Mouse (Mus musculus): ENCODE results near the gene Ropn1l. TPM values are rescaled to one million over a fixed set of nuclear protein-coding genes. Genes with fewer than 3 reads are reported as not detected.

Gene Ropn1l
- polyA plus RNA-seq, 1 experiment, result 6.7 TPM

DNA sequence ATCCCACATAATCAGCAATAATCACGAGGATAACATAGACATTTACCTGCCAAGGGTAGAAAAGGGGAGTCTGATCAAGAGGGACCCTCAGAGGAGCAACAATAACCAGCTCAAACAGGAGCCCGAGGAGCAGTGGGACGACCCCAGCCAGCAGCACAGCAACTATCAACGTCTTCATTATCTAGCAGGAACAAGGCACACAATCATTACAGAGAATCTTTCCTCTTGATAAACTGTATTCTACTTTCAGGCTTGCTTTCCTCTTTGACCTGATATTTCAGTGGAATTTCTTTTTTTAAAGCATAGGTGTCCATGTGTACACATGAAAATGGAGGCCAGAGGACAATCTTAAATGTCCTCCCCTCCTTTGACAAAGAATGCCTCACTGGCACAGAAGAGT is 16.0 kb upstream of the Ropn1l start:
- H3K36me3 ChIP-seq (replicated peaks; ENCODE audit: low read length), result peaks cover 91% of the 10 kb centered on the region
- peaks cover 38% of the 10 kb centered on the region for H3K4me1 ChIP-seq
- H3K27me3 ChIP-seq (replicated peaks), result no peaks in the 10 kb centered on the region
- no peak overlapping the region for H3K4me3 ChIP-seq (replicated peaks)
- TF ChIP-seq GATA1 (IDR thresholded peaks at IDR 0.05; ENCODE audit: borderline replicate concordance, low read length) (no peak), FLI1 (IDR thresholded peaks at IDR 0.05; ENCODE audit: low read length) (no peak)
- no peaks in the 10 kb centered on the region for H3K9me3 ChIP-seq

DNA sequence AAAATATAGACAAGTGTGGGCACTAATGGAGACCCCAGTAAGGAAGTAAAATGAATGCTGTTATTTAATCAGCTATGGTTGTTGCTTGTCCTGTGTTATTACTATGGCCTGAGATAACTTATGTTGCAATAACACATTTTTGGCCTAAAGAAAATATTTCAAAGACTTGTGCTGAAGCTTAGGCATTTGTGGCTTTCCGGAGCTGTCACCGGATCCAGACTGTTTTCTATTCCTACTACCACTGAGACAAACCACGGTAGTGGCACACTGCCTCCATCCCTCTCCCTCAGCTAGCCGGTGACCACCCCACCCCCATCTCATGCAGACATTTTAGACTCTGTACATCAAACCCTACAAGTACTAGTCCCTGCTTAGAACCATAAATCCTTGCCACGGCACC is 15.3 kb upstream of the Ropn1l start:
- Histone ChIP-seq H3K4me3 (replicated peaks) (no peak overlapping the region), H3K9me3 (no peaks in the 10 kb centered on the region), H3K36me3 (replicated peaks; ENCODE audit: low read length) (peaks cover 92% of the 10 kb centered on the region), H3K4me1 (peaks cover 32% of the 10 kb centered on the region), H3K27me3 (replicated peaks) (no peaks in the 10 kb centered on the region)
- TF ChIP-seq GATA1 (IDR thresholded peaks at IDR 0.05; ENCODE audit: borderline replicate concordance, low read length), result no peak
- TF ChIP-seq FLI1 (IDR thresholded peaks at IDR 0.05; ENCODE audit: low read length), result no peak

DNA sequence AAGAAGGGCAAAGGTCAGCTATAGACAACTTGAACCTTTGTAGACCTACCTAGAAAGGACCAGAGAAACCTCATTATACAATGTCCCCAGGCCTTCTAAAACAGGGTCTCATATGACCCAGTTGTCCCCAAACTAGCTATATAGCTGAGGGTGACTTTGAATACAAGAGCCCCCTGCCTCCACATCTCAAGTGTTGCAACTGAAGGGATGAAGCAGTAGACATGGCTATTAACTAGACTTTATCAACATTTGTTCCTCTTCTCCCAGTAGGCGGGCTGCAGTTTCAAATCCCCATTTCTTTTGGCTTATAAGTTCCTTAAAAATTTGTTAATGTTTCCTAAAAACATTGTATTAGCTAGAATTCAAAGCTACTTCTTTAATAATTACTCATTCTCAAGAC is 13.2 kb upstream of the Ropn1l start:
- no peaks in the 10 kb centered on the region for H3K9me3 ChIP-seq
- H3K36me3 ChIP-seq (replicated peaks; ENCODE audit: low read length), result peaks cover 100% of the 10 kb centered on the region
- H3K4me3 ChIP-seq (replicated peaks), result no peak overlapping the region
- H3K4me1 ChIP-seq, result peaks cover 22% of the 10 kb centered on the region
- no peaks in the 10 kb centered on the region for H3K27me3 ChIP-seq (replicated peaks)
- TF ChIP-seq FLI1 (IDR thresholded peaks at IDR 0.05; ENCODE audit: low read length) (no peak), GATA1 (IDR thresholded peaks at IDR 0.05; ENCODE audit: borderline replicate concordance, low read length) (no peak)

DNA sequence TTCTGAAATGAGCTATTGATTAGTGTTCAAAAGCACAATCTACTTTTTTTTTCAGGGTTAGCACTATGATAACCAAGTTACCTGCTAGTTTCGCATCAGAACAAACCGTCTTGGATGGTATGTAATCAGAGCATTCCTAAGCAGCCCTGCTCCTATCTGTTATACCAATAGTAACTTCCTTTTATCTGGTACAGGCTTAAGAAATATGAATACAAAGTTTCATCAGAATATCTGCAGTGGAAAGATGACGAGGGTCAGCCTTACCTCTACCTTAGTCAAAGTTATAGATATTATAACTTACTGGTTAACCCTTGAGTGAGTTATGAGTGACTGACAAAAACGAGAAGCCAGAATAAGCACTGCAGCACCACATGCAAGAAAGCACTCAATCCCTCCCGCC is 12.8 kb upstream of the Ropn1l start:
- Histone ChIP-seq H3K9me3 (no peaks in the 10 kb centered on the region), H3K36me3 (replicated peaks; ENCODE audit: low read length) (peaks cover 100% of the 10 kb centered on the region), H3K27me3 (replicated peaks) (no peaks in the 10 kb centered on the region), H3K4me1 (peaks cover 25% of the 10 kb centered on the region), H3K4me3 (replicated peaks) (no peak overlapping the region)
- TF ChIP-seq FLI1 (IDR thresholded peaks at IDR 0.05; ENCODE audit: low read length), result no peak
- no peak for TF ChIP-seq GATA1 (IDR thresholded peaks at IDR 0.05; ENCODE audit: borderline replicate concordance, low read length)

GRCm38 (mm10) chr15:31465806-31466205 is 12.3 kb upstream of the Ropn1l start:
- H3K4me1 ChIP-seq, result peaks cover 30% of the 10 kb centered on the region
- no peak for TF ChIP-seq FLI1 (IDR thresholded peaks at IDR 0.05; ENCODE audit: low read length)
- no peak for TF ChIP-seq GATA1 (IDR thresholded peaks at IDR 0.05; ENCODE audit: borderline replicate concordance, low read length)
- H3K36me3 ChIP-seq (replicated peaks; ENCODE audit: low read length), result peaks cover 100% of the 10 kb centered on the region
- no peak overlapping the region for H3K4me3 ChIP-seq (replicated peaks)
- no peaks in the 10 kb centered on the region for H3K9me3 ChIP-seq
- no peaks in the 10 kb centered on the region for H3K27me3 ChIP-seq (replicated peaks)

DNA sequence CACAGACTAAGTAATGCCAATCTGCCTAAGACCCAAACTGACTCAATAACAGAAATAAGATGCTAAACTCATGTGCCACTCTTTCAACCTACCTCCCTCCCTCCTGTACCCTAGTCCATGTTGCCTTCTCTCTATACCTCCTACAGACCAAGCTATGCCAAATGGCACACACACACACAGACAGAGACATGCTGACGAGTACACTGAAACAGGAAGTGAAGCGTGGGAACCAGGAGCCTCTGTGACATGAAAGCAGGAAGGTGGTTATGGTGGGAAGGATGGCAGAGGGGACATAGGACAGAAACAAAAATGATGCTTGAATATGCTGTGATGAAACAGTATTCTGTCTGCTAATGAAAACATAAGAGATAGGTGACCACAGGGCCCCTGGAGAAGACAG is 7.0 kb upstream of the Ropn1l start:
- no peaks in the 10 kb centered on the region for H3K27me3 ChIP-seq (replicated peaks)
- peak overlapping the region; percentile 10 for H3K4me3 ChIP-seq (replicated peaks)
- peaks cover 94% of the 10 kb centered on the region for H3K36me3 ChIP-seq (replicated peaks; ENCODE audit: low read length)
- H3K4me1 ChIP-seq, result peaks cover 21% of the 10 kb centered on the region
- no peaks in the 10 kb centered on the region for H3K9me3 ChIP-seq
- TF ChIP-seq FLI1 (IDR thresholded peaks at IDR 0.05; ENCODE audit: low read length) (no peak), GATA1 (IDR thresholded peaks at IDR 0.05; ENCODE audit: borderline replicate concordance, low read length) (no peak)

DNA sequence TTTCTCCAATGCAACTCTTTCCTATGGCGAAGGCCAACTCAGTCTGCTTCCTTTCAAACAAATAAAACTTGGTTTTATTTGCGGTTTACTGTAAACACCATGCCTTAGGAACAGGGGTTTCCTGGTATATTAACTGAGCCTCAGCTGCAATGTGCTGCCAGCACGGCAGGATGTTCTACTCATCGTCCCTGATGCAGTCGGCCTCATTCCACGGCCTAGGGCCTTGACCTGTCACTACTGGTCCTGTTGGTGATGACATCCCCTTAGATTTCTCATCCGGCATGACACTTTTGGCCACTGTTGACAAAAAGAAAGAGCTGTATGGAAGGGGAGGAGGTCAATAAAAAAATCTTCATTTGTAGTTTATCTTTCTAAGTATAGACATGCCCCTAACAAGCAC is 4.5 kb upstream of the Ropn1l start:
- TF ChIP-seq FLI1 (IDR thresholded peaks at IDR 0.05; ENCODE audit: low read length) (no peak), GATA1 (IDR thresholded peaks at IDR 0.05; ENCODE audit: borderline replicate concordance, low read length) (no peak)
- Histone ChIP-seq H3K9me3 (no peaks in the 10 kb centered on the region), H3K4me1 (peaks cover 33% of the 10 kb centered on the region), H3K36me3 (replicated peaks; ENCODE audit: low read length) (peaks cover 80% of the 10 kb centered on the region), H3K4me3 (replicated peaks) (no peak overlapping the region), H3K27me3 (replicated peaks) (no peaks in the 10 kb centered on the region)

GRCm38 (mm10) chr15:31456381-31456780 is 2.8 kb upstream of the Ropn1l start:
- Histone ChIP-seq H3K9me3 (no peaks in the 10 kb centered on the region), H3K4me3 (replicated peaks) (no peak overlapping the region), H3K36me3 (replicated peaks; ENCODE audit: low read length) (peaks cover 63% of the 10 kb centered on the region), H3K4me1 (peaks cover 45% of the 10 kb centered on the region), H3K27me3 (replicated peaks) (no peaks in the 10 kb centered on the region)
- no peak for TF ChIP-seq GATA1 (IDR thresholded peaks at IDR 0.05; ENCODE audit: borderline replicate concordance, low read length)
- TF ChIP-seq FLI1 (IDR thresholded peaks at IDR 0.05; ENCODE audit: low read length), result no peak

GRCm38 (mm10) chr15:31454861-31455295 is 1.3 kb upstream of the Ropn1l start:
- peaks cover 48% of the 10 kb centered on the region for H3K4me1 ChIP-seq
- H3K4me3 ChIP-seq (replicated peaks), result peak overlapping the region; percentile 8
- H3K36me3 ChIP-seq (replicated peaks; ENCODE audit: low read length), result peaks cover 48% of the 10 kb centered on the region
- no peak for TF ChIP-seq FLI1 (IDR thresholded peaks at IDR 0.05; ENCODE audit: low read length)
- no peak for TF ChIP-seq GATA1 (IDR thresholded peaks at IDR 0.05; ENCODE audit: borderline replicate concordance, low read length)
- H3K27me3 ChIP-seq (replicated peaks), result no peaks in the 10 kb centered on the region
- no peaks in the 10 kb centered on the region for H3K9me3 ChIP-seq

GRCm38 (mm10) chr15:31454096-31454860 is 741 bp upstream of the Ropn1l start:
- peak overlapping the region; percentile 99 for H3K4me3 ChIP-seq (replicated peaks)
- peaks cover 42% of the 10 kb centered on the region for H3K36me3 ChIP-seq (replicated peaks; ENCODE audit: low read length)
- H3K9me3 ChIP-seq, result no peaks in the 10 kb centered on the region

More at GRCm38 (mm10) chr15:31454096-31454860, 741 bp upstream of the Ropn1l start:
- TF ChIP-seq FLI1 (IDR thresholded peaks at IDR 0.05; ENCODE audit: low read length), result no peak
- TF ChIP-seq GATA1 (IDR thresholded peaks at IDR 0.05; ENCODE audit: borderline replicate concordance, low read length), result no peak
- peaks cover 2% of the 10 kb centered on the region for H3K27me3 ChIP-seq (replicated peaks)
- H3K4me1 ChIP-seq, result peaks cover 53% of the 10 kb centered on the region

All from megakaryocyte, embryonic 14.5 days (primary cell).